ENCODE assay signal across 16 mouse cellular contexts in the genomic region with DNA sequence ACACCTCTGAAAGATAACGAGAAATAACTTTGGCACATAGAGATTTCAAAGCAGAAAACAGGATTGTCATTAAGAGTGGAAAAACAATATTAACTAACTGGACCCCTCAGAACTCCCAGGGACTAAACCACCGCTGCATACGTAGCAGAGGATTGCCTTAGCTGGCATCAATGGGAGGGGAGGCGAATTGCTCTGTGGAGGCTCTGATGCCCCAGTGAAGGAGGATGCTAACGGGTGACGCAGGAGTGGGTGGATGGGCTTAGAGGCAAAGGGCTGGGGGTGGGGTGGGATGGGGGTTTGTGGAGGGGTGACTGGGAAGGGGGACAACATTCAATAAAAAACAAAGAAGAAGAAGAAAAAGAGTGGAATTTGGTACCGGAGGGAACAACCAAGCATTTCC.
"Had no signal": no experiment of that assay in that cellular context is flagged by ENCODE, and none has a peak within 500 bp of the region (broad histone marks: within the 10 kb centered on the region; RNA-seq: fewer than 3 reads in every experiment).

No protein-coding gene starts in this region.

- H3K9ac ChIP-seq: limb, embryonic 12.5 days; liver, embryonic 13.5 days; liver, postnatal 0 days; midbrain, embryonic 15.5 days; neural tube, embryonic 13.5 days had no signal

- H3K36me3 ChIP-seq: limb, embryonic 12.5 days; liver, embryonic 13.5 days; midbrain, embryonic 15.5 days; neural tube, embryonic 13.5 days had no signal

- H3K9me3 ChIP-seq: limb, embryonic 12.5 days; liver, embryonic 13.5 days; megakaryocyte, embryonic 14.5 days; midbrain, embryonic 15.5 days; neural tube, embryonic 13.5 days had no signal

- H3K4me2 ChIP-seq: limb, embryonic 12.5 days; liver, embryonic 13.5 days; midbrain, embryonic 11.5 days; midbrain, embryonic 15.5 days; neural tube, embryonic 13.5 days had no signal

- H3K27me3 ChIP-seq: limb, embryonic 12.5 days; liver, embryonic 13.5 days; megakaryocyte, embryonic 14.5 days; midbrain, embryonic 15.5 days; neural tube, embryonic 13.5 days had no signal

- DNase-seq: kidney, postnatal 36 days; layer of hippocampus, adult 9-11 months; layer of hippocampus, postnatal 36 days; liver; liver, embryonic 13.5 days; liver, postnatal 0 days; right cerebral cortex, postnatal 14 days; thymus, adult 18-20 months; thymus, postnatal 14 days had no signal

- H3K4me1 ChIP-seq: limb, embryonic 12.5 days; liver, embryonic 13.5 days; megakaryocyte, embryonic 14.5 days; midbrain, embryonic 15.5 days; neural tube, embryonic 13.5 days had no signal

- ATAC-seq: liver, postnatal 0 days; midbrain, embryonic 15.5 days had no signal

- H3K4me3 ChIP-seq: limb, embryonic 12.5 days; liver, embryonic 13.5 days; megakaryocyte, embryonic 14.5 days; midbrain, embryonic 15.5 days; neural tube, embryonic 13.5 days had no signal

- H3K27ac ChIP-seq: kidney, postnatal 0 days; limb, embryonic 12.5 days; liver, embryonic 13.5 days; macrophage; midbrain, embryonic 15.5 days; neural tube, embryonic 13.5 days had no signal
